Mouse (Mus musculus): ENCODE data around the gene Prok2. TPM values are rescaled to one million over a fixed set of nuclear protein-coding genes. Genes with fewer than 3 reads are reported as not detected.

Gene Prok2
- total RNA-seq (2015) (1.9 TPM in 1 of 2 replicates, not detected in the other), total RNA-seq (2017) (not detected in 2 replicates)

DNA sequence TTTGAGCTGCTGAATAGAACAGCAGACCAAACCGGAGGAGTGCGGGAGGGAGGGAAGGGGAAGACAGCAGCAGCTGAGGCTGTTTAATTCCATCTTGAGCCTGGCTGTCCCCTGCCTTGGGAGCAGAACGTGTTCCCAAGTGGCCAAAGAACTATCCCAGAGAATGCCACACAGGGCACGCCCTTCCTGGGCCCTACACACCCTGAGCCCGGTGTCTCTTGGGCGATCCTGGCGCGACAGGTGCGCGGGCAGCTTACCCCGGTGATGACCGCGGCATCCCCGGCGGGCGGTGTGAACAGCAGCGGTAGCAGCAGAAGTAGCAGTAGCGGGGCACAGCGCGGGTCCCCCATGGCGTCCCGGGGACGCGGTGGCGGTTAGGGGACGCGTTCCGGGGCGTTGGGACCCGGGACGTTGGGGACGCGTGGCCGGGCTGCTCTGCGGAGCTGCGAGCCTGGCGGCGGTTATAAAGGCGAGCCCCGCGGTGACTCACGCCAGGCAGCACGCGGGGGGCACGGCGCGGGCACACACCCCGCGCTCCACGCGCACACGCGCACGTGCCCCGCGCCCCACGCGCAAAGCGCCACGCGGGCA lies at the start of gene Prok2:
Prok2 (minus strand) TSS at position 422 of the 591 bp plus-strand sequence.
- peak; percentile 24; the same call in 1 of the 2 replicates for ATAC-seq (replicated peaks; ENCODE audit: poor library complexity)

DNA sequence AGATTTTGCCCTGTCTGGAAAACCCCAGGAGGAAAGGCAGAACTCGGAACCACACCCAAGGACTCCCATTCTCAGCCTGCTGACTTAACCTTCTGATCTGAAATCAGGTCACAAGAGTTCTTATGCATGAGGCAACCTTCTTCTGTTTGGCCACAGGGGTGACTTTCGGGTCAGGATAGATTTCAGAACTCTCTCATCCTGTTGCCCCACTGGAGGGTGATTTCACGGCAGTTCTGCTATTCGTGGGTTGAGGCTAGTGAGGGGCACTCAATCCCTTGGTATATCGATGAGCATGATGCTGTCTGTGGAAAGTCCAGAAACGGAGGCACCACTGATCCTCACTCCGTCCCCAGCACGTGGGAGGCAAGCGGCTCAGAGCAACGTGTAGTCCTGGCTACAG lies 48.5 kb upstream of the Prok2 start:
- ATAC-seq (replicated peaks; ENCODE audit: poor library complexity): peak; percentile 82

DNA sequence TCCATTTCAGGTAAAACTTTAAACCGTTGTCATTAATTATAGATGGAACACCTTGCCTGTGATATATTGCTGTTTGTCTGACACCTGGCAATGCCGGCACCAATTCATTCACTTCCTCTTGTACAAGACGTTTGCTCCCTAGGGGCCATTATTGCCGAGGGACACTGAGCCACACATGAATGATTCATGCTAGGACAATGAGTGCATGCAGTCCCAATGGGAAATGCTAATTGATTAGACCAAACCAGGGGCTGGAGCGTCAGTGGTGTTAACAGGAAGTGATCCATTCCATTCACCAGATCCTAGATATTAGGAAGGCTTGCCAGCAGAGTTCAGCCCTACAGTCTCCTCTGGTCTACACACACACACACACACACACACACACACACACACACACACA lies 42.3 kb upstream of the Prok2 start:
- no peak for ATAC-seq (replicated peaks; ENCODE audit: poor library complexity)

DNA sequence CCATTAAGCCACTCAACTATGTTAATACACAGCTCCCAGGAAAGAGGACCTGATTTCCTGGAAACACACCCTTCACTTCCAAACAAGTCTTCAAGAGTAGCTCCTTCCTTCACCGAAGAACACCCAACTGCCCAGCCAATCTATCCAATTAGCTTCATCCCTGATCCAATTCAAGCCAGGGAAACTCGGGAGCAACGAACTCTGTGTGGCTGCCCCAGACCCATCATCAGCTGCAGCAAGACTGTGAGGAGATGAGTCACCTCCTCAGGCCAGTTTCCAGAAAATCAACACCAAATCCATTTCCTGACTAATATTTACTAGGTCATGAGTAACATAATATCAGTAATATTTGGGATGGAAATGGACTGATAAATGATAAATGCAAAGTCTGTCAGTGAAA lies 38.7 kb upstream of the Prok2 start:
- ATAC-seq (replicated peaks; ENCODE audit: poor library complexity): no peak

DNA sequence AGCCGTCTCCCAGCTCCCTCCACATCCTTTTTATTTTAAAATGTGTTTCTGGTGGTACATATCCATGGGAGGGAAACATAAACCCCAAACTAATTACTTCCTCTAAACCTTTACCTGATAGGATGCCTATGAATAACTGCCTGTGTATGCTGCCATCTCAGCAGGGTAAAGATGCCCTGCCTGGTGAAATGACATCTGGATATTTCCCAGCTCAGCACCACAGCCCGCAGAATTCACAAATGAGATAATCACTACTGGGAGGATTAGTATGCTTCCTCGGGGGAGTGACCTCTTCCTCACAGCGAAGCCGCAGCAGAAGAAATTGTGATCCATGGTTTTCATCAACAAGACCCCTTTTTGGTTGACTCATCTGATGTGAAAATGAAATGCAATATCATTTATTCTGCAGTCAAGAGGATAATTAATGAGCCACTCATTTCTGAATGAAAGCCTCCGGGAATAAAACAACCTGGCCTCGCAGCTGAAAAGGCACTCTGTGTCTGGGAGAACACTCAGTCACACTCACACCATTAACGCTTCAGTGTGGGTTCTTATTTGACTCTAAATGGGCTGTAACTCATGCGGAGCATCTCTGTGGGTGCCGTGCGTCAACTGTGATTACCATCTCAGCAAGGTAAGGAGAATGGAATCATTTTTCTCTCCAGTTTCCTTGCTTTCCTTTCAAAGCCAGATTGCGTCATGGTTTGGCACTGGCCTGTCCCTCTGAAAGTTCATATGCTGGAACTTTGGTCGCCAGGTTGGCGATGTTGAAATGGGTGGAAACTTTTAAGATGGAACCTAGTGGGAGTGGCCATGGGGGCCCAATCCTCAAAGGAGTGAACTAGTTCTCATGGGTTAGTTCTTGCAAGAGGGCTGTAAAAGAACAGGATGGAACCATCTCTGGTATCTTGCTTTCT lies 36.1 kb upstream of the Prok2 start:
- ATAC-seq (replicated peaks; ENCODE audit: poor library complexity): no peak

DNA sequence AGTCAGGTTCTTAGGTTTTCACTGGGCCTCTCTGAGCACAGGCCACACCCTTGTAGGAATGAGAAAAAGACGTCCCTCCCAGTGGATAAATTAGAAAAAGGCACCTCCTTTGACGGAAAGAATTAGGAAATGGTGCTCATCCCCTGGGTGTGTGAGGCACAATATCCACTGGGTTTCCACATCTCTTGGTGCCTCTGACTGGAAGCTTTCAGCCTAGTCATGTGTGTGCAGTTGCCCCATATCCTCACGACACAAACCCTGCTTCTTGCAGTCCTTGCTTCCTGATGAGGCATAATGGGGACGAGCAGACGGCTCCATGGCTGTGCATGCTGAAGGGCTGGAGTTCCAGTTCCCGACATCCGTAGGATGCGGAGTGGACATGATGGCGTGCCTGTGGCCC lies 29.9 kb upstream of the Prok2 start:
- peak; percentile 86 for ATAC-seq (replicated peaks; ENCODE audit: poor library complexity)

DNA sequence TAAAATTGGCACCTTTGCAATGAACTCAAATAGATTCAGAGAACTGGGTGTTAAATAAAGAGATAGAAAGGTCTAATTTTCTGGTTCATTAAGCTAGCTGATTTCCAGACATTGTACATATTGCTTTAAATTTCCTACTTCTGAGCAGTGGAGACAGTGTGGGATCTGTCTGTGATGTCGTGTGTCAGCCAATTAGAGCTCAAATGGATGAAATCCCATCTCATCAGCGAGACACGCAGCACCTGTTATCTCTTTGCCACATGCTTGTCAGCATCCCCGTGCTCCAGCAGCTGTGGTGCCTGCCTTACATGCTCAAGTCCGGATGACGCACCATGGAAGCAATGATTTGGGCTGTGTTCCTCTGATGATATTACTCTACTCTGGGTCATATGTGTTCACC lies 25.1 kb upstream of the Prok2 start:
- ATAC-seq (replicated peaks; ENCODE audit: poor library complexity): no peak

DNA sequence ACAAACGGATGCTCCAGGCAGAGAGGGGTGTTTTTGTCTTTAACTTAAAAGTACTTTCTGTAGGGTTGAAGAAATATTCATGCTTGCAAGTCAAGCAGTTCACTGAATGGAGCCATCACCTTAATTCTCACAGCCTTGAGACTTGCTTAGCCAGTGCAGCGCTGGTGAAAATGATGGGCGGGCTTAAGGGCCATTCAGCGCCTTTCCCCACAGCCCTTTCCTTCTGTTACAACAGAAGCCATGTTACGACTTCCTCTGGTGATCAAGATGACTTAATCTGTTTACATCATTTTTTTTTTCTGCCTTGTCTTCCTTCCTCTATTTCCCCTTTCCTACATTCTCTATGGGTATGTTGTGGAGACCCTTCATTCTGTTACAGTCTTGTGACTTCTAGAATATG lies 20.1 kb upstream of the Prok2 start:
- peak; percentile 87 for ATAC-seq (replicated peaks; ENCODE audit: poor library complexity)

DNA sequence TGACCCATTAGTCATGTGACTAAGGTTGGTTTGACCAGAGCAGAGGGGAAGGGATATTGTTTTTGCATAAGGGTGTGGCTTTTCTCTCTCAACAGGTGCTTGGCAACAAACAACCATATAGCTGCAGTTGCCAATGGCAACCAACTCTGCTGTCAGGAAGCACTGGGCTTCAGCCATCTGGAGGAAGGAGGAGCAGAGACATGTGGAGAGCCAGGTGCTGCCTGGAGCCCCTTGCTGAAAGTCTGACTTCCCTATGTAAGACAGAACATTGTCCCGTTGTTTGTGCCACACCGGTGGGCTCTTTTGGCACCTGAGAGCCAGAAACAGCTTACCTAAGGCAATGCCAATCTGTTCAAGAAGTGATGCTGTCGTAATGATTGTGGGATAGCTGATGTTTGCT lies 16.7 kb upstream of the Prok2 start:
- ATAC-seq (replicated peaks; ENCODE audit: poor library complexity): no peak

DNA sequence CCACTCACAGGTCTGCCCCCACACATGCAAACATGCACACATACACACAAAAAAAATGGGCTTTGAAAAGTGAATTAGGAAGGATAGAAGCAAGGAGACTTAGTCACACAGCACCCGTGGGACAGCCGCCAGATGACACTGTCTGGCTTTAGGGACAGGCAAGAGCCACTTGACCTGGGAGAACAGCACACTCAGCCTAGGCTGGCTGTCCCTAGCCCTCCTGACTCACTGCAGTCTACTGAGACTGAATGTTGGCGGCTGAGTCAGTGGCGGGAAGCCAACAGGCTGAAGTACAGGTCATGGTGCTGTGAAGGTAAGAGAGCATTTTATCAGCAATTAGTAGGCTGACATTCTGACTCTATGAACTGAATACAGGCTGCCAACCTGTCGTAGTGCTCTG lies 8.5 kb upstream of the Prok2 start:
- no peak for ATAC-seq (replicated peaks; ENCODE audit: poor library complexity)

DNA sequence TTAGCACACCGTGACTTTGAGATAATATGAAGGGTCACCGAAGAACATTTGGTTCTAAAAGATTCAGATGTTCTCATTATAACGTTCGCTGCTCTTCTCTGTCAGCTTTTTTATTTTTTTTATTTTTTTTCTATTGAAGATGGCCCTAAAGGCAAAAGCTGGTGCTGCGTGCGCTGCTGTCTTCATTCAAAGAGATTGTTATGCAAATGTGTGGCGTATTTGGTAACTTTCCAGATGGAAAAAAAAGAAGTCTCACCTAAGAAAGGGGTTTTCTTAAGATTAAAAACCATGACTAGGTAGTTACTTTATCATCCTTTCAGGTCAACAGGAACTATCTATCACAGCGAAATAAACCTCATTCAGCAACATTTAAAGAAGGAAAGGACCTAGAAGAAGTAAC lies 6.5 kb upstream of the Prok2 start:
- ATAC-seq (replicated peaks; ENCODE audit: poor library complexity): no peak

DNA sequence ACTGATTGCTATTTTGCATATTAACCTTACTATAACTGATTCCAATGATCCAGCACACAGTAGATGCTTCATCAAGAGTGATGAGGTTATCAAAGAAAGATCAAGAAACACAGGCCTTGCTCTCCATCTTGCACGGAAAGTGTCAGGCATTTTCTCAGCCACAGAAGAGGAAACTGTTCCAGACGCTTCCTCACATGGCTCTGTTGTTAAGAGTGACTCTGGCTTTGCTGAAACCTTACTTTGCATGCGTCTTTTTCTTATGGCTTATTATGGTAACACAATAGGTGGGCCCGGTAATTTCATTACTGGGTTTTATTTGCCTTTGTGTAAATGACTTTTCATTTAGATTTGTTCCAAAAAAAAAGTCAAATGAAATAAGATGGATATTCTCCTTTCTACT lies 5.7 kb upstream of the Prok2 start:
- ATAC-seq (replicated peaks; ENCODE audit: poor library complexity): no peak

DNA sequence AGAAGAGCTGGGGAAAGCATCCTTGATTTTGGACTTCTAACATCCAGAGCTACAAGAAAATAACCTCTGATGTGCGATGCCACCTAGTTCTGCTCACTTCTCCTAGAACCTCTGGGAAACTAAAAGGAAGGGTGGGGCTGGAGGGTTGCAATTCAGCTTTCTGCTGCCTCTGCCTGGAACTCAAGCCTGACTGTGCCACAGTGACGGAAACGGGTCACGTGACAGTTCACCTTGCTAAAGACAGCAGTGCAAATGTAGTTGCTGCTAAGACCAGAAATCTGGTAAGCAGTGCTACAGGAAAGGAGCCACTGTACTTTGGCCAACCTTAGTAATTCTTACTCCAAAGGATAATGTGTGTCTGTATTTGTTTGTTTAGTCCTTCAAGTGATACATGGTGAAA lies 3.7 kb upstream of the Prok2 start:
- no peak for ATAC-seq (replicated peaks; ENCODE audit: poor library complexity)

DNA sequence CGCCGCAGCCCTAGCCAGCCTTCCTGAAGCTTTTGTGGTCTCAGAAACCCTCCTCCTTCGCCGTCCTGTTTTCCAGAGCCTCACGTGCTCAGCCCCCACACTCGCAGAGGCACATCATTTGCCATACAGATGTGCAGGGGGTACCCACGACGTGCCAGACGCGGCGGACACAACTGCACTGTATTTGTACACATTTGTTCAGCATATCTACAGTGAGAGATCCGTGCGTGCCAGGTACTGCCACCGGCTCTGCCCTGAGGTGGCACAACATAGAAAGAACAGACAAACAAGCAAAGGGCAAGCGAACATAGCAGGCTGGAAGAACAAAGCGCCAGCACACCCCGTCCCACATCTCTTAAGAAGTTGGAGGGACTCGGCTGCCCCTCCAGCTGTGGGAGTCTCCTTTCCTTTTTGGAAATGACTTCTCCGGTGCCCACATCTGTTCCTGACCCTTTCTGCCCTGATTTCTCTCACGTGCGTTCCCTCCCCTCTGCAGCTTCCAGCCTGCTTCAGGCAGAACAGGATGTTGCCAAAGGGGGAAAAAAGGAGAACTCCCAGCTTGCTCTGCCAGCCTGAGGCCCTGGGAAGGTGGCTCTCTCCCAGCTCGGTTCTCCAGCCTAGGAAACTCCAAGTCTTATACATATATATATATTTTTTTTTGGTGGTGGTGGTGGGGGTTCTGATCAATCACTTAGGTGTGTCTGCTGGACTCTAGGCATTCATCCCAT lies 548 bp upstream of the Prok2 start:
- ATAC-seq (replicated peaks; ENCODE audit: poor library complexity): peak; percentile 83

DNA sequence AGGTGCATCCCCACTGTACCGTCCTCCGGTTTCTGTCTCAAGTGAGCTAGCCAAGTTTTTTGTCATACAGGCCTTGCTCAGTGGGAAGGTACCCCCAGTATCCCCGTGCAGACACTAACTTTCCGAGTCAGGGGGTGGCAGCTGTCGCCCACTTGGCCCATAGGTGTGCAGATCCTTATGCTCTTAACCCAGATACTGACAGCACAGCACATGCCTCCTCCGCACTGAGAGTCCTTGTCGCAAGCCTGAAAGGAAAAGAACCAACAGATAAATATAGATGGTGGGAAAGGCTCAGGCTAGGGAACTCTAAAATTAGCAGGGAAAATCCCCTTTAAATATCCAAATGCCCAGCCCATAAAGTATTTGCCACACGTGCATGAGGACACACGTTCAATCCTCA lies 3.8 kb downstream of the Prok2 start:
- ATAC-seq (replicated peaks; ENCODE audit: poor library complexity): no peak

DNA sequence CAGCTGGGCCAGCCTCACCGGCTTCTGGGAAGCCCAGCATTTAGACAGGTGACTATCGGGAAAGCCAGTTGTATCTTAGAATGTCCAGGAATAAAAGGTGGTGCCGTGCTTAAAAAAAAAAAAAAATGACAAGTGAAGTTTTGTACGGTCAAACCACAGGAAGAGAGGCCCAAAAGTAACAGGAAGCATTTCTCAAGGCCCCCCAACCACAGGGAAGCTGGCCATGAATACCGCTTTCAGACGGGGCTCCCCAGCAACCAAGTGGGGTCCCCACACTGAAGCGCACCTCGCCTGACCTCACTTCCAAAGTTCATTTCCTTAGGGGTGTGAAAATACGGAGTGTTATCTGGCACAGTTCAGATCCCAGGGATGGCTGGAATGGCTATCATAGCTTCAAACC lies 5.2 kb downstream of the Prok2 start:
- ATAC-seq (replicated peaks; ENCODE audit: poor library complexity): peak; percentile 70; the same call in 1 of the 2 replicates

DNA sequence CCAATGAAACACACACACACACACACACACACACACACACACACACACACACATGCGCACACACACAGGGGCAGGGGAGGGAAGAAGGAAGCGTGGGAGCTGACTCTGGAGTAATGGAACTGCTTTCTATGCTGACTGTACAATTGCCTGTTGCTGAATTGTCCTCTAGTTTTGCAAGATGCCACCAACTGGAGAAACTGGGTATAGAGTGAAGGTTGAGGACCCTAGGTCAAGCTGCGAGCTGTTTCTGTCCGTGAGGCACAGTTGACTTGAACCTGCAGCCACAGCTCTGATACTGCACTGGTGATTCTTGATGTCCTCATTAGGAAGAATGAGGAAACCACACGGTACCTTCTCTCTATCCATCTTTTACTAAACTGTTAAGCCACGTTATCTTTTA lies 10.3 kb downstream of the Prok2 start:
- 0 out of 2 replicates have a peak, but pooled peaks have one; percentile 34 for ATAC-seq (replicated peaks; ENCODE audit: poor library complexity)

DNA sequence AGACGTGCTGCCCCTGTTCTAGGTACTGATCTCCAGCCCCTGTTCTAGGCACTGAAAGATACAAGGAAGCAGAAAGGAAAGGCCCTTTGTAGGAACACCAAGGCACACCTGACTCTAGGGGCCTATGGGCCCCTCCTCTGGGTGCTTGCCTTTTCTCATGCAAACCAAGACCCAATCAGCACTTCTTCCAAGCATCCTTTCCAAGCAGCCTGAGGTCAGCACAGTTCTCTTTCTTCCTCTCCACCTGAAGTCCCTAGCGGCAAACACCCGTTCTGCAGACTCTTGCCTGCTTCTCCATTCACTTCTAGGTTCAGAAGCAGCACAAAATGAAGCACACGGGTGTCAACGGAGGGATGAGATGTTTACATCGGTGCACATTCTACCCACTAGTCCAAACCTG lies 11.0 kb downstream of the Prok2 start:
- no peak for ATAC-seq (replicated peaks; ENCODE audit: poor library complexity)

DNA sequence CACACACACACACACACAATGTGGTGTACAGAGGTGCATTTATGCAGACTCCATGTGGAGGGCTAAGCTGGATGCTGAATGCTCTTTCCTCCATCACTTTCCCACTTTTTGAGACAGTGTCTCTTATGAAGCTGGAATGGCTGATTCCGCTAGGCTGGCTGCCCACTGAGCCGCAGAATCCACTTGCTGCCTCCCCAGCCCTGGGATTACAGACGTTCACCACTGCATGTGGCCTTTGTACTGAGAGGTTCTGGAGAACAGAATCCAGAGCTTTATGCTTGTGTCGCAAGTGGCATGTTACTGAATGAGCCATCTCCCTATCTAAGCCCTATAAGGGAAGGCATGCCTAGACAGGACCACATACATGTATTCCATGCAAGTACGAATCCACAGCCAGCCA lies 12.9 kb downstream of the Prok2 start:
- ATAC-seq (replicated peaks; ENCODE audit: poor library complexity): no peak

DNA sequence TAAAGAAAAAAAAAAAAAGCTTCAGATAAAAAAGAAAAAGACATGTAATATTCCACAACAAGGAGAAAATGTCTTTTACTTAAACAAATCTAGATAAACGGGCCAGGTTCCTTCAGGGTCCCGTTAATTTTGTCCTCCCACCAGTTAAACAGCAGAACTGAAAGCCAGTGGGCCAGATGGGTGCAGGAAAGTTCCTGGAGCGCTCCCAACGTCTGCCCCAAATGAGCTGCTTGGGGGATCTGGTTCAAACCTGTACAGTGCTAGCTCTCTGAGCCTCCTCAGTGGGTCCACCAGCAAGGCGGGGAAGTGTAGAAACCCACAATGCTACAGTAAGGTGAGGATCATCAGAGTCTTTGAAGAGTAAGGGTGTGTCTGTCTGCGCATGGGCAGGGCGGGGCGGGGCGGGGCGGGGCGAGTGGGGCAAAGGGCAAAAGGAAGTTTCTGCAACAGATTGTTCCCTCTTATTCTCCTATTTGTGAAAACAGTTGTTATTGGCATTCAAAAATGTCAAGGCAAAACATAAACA lies 14.6 kb downstream of the Prok2 start:
- ATAC-seq (replicated peaks; ENCODE audit: poor library complexity): no peak

DNA sequence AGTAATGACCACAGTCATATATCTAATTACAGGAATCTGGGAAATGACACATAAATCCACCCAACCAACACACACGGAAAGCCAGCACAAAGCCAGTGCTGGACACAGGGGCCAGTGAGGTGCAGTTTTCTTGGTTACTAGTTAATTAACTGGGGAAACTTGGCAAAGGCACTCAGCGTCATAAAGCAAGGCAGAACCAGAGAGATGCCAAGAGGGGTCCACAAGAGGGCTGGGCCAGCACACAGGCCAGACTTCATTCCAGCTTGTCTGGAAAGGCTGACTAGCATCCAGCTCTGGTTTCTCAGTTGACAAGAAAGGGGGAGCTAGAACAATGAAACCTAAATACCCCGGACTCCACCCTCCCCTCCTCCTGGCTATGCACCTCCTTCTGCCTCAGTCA lies 25.7 kb downstream of the Prok2 start:
- no peak for ATAC-seq (replicated peaks; ENCODE audit: poor library complexity)

Data from megakaryocyte progenitor cell, adult 5-6 weeks (primary cell).